Mouse (Mus musculus): ENCODE data around the gene St3gal5. TPM values are rescaled to one million over a fixed set of nuclear protein-coding genes. Genes with fewer than 3 reads are reported as not detected.

The St3gal5 gene
- polyA plus RNA-seq, 1 experiment, result 28.1 TPM

DNA sequence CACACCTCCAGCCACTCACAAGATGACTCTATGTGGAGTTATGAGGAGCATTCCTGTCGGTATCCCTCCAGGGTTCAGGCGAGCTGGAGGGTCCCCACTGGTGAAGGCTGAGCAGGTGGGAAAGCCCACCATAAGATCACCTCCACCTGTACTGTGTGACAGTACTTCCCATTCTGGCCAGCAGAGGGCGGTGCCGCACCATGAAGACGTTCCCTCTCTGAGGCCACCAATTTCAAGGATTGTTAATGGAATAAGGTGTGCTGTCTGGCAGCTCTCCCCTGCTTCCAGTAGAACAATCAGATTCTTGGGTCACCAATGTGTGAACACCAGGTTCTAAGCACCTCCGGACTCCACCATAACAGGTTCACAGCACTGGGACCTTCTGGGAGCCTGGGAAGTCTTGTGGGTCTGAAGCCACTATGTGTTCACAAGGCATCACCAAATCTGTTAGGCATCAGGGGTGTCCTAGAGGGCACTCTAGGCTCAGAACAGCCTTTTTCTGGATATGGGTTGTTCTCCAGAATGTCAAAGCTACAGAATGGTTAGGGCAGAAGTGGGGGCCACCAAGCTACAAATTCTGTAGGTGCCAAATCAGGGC, 88.6 kb downstream of the St3gal5 start:
- TF ChIP-seq POLR2A (IDR thresholded peaks at IDR 0.05; ENCODE audit: insufficient read depth, low read length) (no peak), CTCF (IDR thresholded peaks at IDR 0.05; ENCODE audit: low read depth, low read length) (peak; percentile 98)
- Histone ChIP-seq H3K36me3 (ENCODE audit: control insufficient read depth, insufficient read depth, low read length, poor library complexity, severe bottlenecking) (no peaks in the 10 kb centered on the region), H3K9me3 (replicated peaks; ENCODE audit: control insufficient read depth, insufficient read depth, low read length, poor library complexity, severe bottlenecking) (no peaks in the 10 kb centered on the region), H3K9ac (ENCODE audit: low read depth, poor library complexity, severe bottlenecking) (no peak overlapping the region), H3K4me1 (ENCODE audit: control insufficient read depth, insufficient read depth, low read length) (no peaks in the 10 kb centered on the region), H3K27me3 (ENCODE audit: control insufficient read depth, insufficient read depth, low read length, poor library complexity, severe bottlenecking) (no peaks in the 10 kb centered on the region), H3K27ac (ENCODE audit: insufficient read depth, low read length) (no peak overlapping the region), H3K4me3 (ENCODE audit: low read depth, low read length) (no peak overlapping the region)

DNA sequence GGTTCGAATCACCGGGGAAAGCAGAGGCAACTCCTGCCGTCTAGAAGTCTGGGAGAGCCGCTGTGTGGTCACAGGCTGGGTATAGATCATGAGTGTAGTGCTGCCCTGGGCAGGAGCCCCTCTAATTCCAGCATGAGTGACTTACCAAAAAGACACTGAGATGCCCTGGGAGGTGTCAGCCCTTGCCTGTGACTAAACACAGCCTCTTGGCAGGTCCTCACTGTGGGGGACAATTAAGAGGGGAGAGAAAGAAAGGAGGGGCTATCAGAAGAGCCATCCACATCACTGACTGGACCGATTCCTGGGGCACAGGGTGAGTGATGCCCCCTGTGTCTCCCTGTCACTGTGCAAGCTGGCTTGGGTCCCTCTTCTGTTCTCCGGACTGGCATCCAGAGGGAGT, 89.4 kb downstream of the St3gal5 start:
- Histone ChIP-seq H3K4me3 (ENCODE audit: low read depth, low read length) (no peak overlapping the region), H3K27ac (ENCODE audit: insufficient read depth, low read length) (no peak overlapping the region), H3K9me3 (replicated peaks; ENCODE audit: control insufficient read depth, insufficient read depth, low read length, poor library complexity, severe bottlenecking) (no peaks in the 10 kb centered on the region), H3K9ac (ENCODE audit: low read depth, poor library complexity, severe bottlenecking) (no peak overlapping the region), H3K27me3 (ENCODE audit: control insufficient read depth, insufficient read depth, low read length, poor library complexity, severe bottlenecking) (no peaks in the 10 kb centered on the region), H3K4me1 (ENCODE audit: control insufficient read depth, insufficient read depth, low read length) (no peaks in the 10 kb centered on the region), H3K36me3 (ENCODE audit: control insufficient read depth, insufficient read depth, low read length, poor library complexity, severe bottlenecking) (no peaks in the 10 kb centered on the region)
- TF ChIP-seq CTCF (IDR thresholded peaks at IDR 0.05; ENCODE audit: low read depth, low read length), result no peak
- TF ChIP-seq EP300 (IDR thresholded peaks at IDR 0.05; ENCODE audit: insufficient read depth, low read depth, low read length), result no peak
- TF ChIP-seq POLR2A (IDR thresholded peaks at IDR 0.05; ENCODE audit: insufficient read depth, low read length), result no peak

DNA sequence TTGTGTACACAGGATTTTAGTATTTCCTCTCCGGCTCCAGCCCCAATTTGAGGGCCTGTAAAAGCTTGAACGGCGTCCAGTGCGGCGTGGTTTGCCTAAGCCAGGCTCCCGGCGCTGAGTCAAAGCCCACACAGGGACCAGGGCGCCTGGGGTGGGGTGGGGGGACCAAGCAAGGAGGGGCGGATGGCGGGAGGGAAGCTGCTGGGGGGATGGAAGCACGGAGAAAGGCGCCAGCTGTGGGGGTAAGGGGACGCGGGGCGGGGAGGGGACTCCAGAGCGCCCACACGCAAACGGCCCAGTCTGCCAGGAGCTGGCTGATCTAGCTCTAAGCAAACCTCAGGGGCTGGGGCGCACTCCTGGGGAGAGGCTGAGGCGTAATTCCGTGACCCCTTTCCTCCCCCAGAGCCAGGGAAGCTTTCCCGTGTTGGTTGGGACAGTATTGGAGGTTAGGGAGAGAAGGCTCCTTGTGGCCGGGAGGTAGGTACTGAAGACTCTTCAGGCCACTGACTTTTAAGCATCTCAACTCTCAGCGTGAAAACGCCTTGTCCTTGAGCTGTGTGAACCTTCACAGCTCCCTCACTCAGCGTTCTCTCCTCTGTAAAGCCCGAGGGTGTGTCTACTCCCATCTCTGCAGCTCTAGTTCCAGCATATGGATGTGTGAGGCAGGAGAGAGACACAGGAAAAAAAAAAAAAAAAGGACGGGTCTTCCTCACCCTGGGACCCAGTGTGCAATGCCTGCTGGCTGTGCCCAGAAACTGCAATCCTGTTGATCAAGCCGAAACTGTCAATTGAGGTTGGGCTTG, 91.9 kb downstream of the St3gal5 start:
- no peak for TF ChIP-seq EP300 (IDR thresholded peaks at IDR 0.05; ENCODE audit: insufficient read depth, low read depth, low read length)
- TF ChIP-seq CTCF (IDR thresholded peaks at IDR 0.05; ENCODE audit: low read depth, low read length), result no peak
- TF ChIP-seq POLR2A (IDR thresholded peaks at IDR 0.05; ENCODE audit: insufficient read depth, low read length), result no peak
- Histone ChIP-seq H3K4me1 (ENCODE audit: control insufficient read depth, insufficient read depth, low read length) (no peaks in the 10 kb centered on the region), H3K36me3 (ENCODE audit: control insufficient read depth, insufficient read depth, low read length, poor library complexity, severe bottlenecking) (no peaks in the 10 kb centered on the region), H3K4me3 (ENCODE audit: low read depth, low read length) (peak overlapping the region; percentile 24; the same call in 1 of the 2 replicates), H3K27me3 (ENCODE audit: control insufficient read depth, insufficient read depth, low read length, poor library complexity, severe bottlenecking) (no peaks in the 10 kb centered on the region), H3K9ac (ENCODE audit: low read depth, poor library complexity, severe bottlenecking) (peak overlapping the region; percentile 42; the same call in 1 of the 2 replicates), H3K9me3 (replicated peaks; ENCODE audit: control insufficient read depth, insufficient read depth, low read length, poor library complexity, severe bottlenecking) (no peaks in the 10 kb centered on the region), H3K27ac (ENCODE audit: insufficient read depth, low read length) (no peak overlapping the region)

DNA sequence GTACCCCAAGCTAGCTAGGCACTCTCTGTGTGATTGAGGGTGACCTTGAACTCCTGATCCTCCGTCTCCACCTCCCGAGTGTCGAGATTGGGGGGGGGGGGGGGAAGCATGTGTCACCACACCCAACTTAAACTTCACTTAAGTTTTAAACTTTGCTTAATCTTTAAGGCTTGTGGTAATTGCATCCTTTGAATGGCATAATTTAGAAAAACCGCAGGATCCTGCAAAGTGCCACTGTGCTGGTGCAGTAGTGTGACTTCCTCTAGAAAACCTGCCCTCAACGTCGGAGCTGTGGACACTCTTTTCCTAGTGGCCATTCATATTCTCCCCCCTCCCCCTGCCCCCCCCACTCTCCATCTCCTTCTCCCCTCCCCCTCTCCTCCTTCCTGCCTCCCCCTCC, 92.7 kb downstream of the St3gal5 start:
- Histone ChIP-seq H3K27me3 (ENCODE audit: control insufficient read depth, insufficient read depth, low read length, poor library complexity, severe bottlenecking) (no peaks in the 10 kb centered on the region), H3K27ac (ENCODE audit: insufficient read depth, low read length) (no peak overlapping the region)

DNA sequence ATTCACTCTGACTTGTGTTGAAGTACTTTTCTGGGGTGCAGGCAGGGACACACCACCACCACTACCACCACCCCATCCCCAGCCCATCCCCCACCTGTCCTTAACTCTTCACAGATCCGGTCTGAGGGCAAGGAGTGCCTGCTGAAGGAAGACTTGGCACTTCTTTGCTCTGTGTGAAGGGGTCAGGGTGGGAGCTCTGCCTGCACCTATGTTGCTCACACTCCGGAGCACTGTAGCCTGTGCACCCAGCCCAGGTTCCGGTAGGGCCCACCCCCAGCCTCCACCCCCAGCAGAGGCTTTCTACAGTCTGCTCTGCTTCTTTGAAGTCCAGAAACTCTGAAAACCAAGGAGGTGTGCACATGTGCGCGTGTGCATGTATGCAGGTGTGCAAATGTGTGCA, 93.2 kb downstream of the St3gal5 start:
- no peak for TF ChIP-seq CTCF (IDR thresholded peaks at IDR 0.05; ENCODE audit: low read depth, low read length)
- TF ChIP-seq EP300 (IDR thresholded peaks at IDR 0.05; ENCODE audit: insufficient read depth, low read depth, low read length), result no peak
- TF ChIP-seq POLR2A (IDR thresholded peaks at IDR 0.05; ENCODE audit: insufficient read depth, low read length), result no peak
- H3K27me3 ChIP-seq (ENCODE audit: control insufficient read depth, insufficient read depth, low read length, poor library complexity, severe bottlenecking), result no peaks in the 10 kb centered on the region
- no peak overlapping the region for H3K9ac ChIP-seq (ENCODE audit: low read depth, poor library complexity, severe bottlenecking)

More for the DNA sequence above, 92.7 kb downstream of the St3gal5 start:
- no peaks in the 10 kb centered on the region for H3K36me3 ChIP-seq (ENCODE audit: control insufficient read depth, insufficient read depth, low read length, poor library complexity, severe bottlenecking)
- H3K4me3 ChIP-seq (ENCODE audit: low read depth, low read length), result no peak overlapping the region
- no peaks in the 10 kb centered on the region for H3K4me1 ChIP-seq (ENCODE audit: control insufficient read depth, insufficient read depth, low read length)
- H3K9me3 ChIP-seq (replicated peaks; ENCODE audit: control insufficient read depth, insufficient read depth, low read length, poor library complexity, severe bottlenecking), result no peaks in the 10 kb centered on the region
- TF ChIP-seq EP300 (IDR thresholded peaks at IDR 0.05; ENCODE audit: insufficient read depth, low read depth, low read length), result no peak
- no peak for TF ChIP-seq POLR2A (IDR thresholded peaks at IDR 0.05; ENCODE audit: insufficient read depth, low read length)
- no peak for TF ChIP-seq CTCF (IDR thresholded peaks at IDR 0.05; ENCODE audit: low read depth, low read length)
- no peak overlapping the region for H3K9ac ChIP-seq (ENCODE audit: low read depth, poor library complexity, severe bottlenecking)

DNA sequence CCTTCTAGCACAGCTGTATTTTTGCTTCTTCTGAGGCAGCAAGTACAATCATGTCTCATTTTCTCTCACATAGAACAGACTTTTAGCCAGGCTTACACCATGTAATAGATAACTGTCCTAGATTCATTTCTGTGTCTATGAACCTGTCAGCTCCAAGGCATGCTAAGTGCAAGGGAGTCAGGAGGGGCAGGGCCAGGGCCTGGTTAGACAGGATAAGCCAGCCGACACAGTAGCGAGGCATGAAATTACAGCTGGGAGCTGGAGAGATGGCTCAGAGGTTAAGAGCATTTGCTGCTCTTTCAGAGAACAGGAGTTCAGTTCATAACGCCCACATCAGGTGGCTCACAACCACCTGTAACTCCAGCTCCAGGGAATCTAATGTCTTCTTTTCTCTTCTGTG, 99.3 kb downstream of the St3gal5 start:
- Histone ChIP-seq H3K4me1 (ENCODE audit: control insufficient read depth, insufficient read depth, low read length) (no peaks in the 10 kb centered on the region), H3K27ac (ENCODE audit: insufficient read depth, low read length) (no peak overlapping the region)

More for the DNA sequence above, 93.2 kb downstream of the St3gal5 start:
- Histone ChIP-seq H3K4me1 (ENCODE audit: control insufficient read depth, insufficient read depth, low read length) (no peaks in the 10 kb centered on the region), H3K36me3 (ENCODE audit: control insufficient read depth, insufficient read depth, low read length, poor library complexity, severe bottlenecking) (no peaks in the 10 kb centered on the region), H3K4me3 (ENCODE audit: low read depth, low read length) (no peak overlapping the region), H3K27ac (ENCODE audit: insufficient read depth, low read length) (no peak overlapping the region), H3K9me3 (replicated peaks; ENCODE audit: control insufficient read depth, insufficient read depth, low read length, poor library complexity, severe bottlenecking) (no peaks in the 10 kb centered on the region)

More for the DNA sequence above, 99.3 kb downstream of the St3gal5 start:
- no peak overlapping the region for H3K4me3 ChIP-seq (ENCODE audit: low read depth, low read length)
- H3K9ac ChIP-seq (ENCODE audit: low read depth, poor library complexity, severe bottlenecking), result no peak overlapping the region
- H3K27me3 ChIP-seq (ENCODE audit: control insufficient read depth, insufficient read depth, low read length, poor library complexity, severe bottlenecking), result no peaks in the 10 kb centered on the region
- H3K9me3 ChIP-seq (replicated peaks; ENCODE audit: control insufficient read depth, insufficient read depth, low read length, poor library complexity, severe bottlenecking), result no peaks in the 10 kb centered on the region
- no peak for TF ChIP-seq CTCF (IDR thresholded peaks at IDR 0.05; ENCODE audit: low read depth, low read length)
- TF ChIP-seq EP300 (IDR thresholded peaks at IDR 0.05; ENCODE audit: insufficient read depth, low read depth, low read length), result no peak
- no peak for TF ChIP-seq POLR2A (IDR thresholded peaks at IDR 0.05; ENCODE audit: insufficient read depth, low read length)
- no peaks in the 10 kb centered on the region for H3K36me3 ChIP-seq (ENCODE audit: control insufficient read depth, insufficient read depth, low read length, poor library complexity, severe bottlenecking)
